Mouse (Mus musculus): ENCODE measurements around the gene Prlh.

The Prlh gene

DNA sequence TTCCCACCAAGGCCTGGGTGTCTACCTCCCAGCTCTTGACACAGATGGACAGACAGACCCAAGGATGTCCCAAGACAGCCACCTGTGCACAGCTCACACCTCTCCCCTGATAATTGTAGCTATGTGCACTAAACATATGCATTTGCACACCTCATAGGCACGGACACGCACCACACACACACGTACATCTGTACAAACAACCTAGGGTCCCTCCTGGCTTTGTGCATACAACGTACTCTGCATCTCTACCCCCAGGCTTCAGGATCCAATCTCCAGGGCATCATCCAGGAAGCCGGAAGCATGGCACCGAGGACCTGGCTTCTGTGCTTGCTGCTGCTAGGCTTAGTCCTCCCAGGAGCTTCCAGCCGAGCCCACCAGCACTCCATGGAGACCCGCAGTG is at the start of gene Prlh:
Gene Prlh (plus strand): TSS at position 301 of the 400 bp plus-strand sequence.
- DNase-seq (ENCODE audit: low read depth): no peak

DNA sequence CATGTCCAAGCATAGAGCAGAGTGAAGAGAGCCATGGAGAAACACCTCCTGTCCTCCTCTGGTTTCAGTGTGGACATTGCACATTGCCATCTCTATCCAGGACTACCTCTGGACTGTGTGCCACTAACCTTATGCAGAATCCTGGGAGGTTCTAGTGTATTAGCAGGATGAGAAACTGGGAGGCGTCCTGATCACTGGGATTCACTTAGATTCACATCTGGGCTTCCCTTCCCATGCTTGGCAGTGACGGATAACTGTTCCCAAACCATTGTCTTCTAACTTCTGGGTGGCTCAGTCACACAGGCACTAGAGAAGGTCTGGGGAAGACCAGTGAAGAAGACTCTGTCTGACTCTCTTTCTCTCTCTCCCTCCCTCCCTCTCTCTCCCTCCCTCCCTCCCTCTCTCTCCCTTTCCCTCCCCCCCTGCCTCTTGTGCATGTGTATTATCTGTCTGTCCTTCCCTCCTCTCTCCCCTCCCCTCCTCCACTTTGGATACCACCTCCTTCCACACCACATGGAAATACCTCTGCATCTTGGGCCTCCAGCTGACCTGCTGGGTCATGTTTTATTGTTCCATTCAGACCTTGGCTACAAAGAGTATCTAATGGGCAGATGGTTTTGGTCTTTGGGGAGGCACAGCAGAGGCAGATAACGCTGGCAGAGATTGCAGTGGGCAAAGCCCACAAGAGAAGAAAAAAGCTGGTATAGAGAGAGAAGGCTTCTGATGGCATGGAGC is 49.5 kb upstream of the Prlh start:
- DNase-seq (ENCODE audit: low read depth): no peak

- DNase-seq (ENCODE audit: low read depth): no peak
Measured at GRCm38 (mm10) chr1:90903971-90904458, 48.9 kb upstream of the Prlh start.

- DNase-seq (ENCODE audit: low read depth): no peak
Measured at GRCm38 (mm10) chr1:90904729-90905404, 48.0 kb upstream of the Prlh start.

DNA sequence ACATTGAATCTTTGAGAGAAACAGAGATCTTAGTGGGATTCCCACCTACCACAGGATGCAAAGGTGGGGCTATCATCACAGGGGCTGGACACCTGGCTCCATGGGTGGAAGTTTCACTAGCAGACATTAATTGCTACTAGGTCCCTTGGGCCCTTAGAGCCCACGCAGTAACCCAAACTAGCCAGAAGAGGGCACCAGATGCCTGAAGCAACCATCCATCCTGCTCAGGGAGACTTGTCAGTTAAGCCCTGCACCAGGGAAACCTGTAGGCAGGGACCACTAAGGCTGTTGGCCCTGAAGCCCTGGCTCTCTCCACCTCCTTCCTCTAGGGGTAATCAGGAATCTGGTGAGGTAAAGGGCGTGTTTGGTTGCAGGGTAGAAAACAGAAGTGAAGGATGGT is 46.6 kb upstream of the Prlh start:
- peak; percentile 26 for DNase-seq (ENCODE audit: low read depth)

DNA sequence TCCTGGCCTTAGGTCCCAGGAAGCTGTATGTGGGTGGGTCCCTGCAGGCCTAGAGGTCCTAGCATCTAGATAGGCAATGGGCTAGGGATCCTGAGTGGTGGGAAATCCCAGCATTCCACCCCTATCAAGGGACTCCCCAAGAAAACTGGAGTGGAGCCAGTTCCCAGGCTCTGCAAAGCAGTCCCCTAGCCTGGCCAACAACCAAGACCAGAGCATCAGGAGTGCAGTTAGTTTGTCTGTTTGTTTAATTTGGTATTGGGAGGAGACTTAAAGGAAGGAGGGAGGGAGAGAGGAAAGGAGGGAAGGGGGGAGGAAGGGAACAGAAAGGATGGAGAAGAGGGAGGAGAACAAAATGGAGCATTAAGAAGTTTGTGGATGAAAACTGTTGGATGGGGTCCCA is 43.7 kb upstream of the Prlh start:
- DNase-seq (ENCODE audit: low read depth): no peak

GRCm38 (mm10) chr1:90909631-90910152 is 43.2 kb upstream of the Prlh start:
- no peak for DNase-seq (ENCODE audit: low read depth)

- no peak for DNase-seq (ENCODE audit: low read depth)
Measured at GRCm38 (mm10) chr1:90913231-90913630, 39.7 kb upstream of the Prlh start.

DNA sequence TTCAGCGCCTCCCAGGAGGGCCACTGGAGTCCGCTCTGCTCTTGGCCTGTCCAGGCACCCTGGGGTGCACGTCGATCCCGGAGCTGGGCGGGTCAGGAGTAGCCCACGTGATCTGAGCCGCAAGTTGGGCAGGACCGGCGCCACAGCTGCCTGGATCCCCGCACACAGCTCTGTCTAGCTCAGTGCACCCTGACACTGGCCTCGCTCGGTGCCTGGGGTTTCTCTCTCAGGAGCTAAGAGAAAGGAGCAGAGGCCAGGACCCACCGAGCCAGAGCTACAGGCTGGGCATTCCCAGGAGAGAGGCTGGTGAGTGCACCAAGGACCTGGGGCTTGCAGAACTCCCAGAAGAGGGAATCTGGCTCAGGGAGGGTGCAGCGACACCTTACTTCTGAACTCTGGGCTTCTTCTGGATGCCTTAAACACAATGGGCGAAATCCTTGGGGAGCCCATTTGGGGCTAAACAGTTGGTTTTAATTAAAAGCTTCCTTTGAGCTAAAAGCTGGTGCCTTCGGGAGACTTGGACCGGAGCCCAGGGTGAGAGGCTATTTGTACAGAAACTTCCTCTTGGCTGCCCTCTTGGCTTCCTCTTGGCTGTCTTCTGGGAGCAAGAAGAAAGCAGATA is 37.8 kb upstream of the Prlh start, which contains the start of gene Mlph:
Gene Mlph (plus strand): TSS at position 138 of the 622 bp plus-strand sequence.
- no peak for DNase-seq (ENCODE audit: low read depth)

GRCm38 (mm10) chr1:90917509-90917908 is 35.4 kb upstream of the Prlh start:
- no peak for DNase-seq (ENCODE audit: low read depth)

DNA sequence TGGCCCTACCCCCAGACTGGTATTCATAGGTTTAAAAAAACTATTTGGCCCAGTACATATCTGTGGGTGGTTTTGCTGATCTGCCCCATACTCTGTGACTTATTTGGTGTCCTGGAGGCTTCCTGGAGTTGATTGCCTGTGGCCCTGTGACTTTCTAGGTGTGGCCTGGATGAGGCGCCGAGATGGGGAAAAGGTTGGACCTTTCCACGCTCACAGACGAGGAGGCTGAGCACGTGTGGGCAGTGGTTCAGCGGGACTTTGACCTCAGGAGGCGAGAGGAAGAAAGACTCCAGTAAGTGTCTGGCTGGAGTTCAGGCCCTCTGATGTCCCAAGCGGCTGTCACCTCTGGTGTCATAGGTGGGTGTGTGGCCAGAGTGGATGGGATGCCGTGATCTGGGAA is 31.2 kb upstream of the Prlh start:
- DNase-seq (ENCODE audit: low read depth): no peak

DNA sequence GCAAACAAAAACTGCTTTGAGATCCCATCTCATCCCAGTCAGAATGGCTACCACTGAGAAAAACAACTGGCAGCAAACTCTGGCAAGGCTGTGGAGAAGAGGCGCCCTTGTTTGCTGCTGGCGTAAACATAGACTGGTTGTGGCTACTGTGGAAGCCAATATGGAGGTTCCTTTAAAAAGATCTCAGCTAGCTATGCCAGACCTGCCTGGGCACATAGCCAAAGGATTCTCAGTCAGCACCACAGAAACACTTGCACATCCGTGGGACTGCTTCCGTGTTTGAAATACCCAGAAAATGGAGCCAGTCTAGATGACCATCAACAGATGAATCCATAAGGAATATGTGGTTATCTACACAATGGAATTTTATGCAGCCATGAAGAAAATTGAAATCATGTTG is 26.9 kb upstream of the Prlh start:
- no peak for DNase-seq (ENCODE audit: low read depth)

GRCm38 (mm10) chr1:90927308-90927707 is 25.6 kb upstream of the Prlh start:
- DNase-seq (ENCODE audit: low read depth): no peak

DNA sequence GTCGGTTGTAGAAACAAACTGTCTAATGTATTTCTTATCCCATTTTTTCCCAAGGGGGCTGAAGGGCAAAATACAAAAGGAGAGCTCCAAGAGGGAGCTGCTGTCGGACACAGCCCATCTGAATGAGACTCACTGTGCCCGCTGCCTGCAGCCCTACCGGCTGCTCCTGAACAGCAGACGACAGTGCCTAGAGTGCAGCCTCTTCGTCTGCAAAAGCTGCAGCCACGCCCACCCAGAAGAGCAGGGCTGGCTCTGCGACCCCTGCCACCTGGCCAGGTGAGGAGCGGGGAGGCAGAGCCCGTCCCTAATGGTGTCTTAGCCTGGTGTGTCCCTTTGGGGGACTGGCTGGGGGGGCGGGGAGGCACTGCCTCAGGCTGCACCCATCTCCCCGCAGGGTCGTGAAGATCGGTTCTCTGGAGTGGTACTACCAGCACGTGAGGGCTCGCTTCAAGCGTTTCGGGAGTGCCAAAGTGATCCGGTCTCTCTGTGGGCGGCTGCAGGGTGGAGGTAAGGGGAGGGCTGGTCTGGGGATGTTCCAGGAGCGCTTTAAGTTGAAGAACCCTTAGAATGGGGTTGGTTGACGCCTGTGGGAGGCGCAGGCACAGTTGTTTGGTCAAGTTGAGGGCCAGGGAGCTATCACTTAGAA is 24.9 kb upstream of the Prlh start:
- DNase-seq (ENCODE audit: low read depth): no peak

DNA sequence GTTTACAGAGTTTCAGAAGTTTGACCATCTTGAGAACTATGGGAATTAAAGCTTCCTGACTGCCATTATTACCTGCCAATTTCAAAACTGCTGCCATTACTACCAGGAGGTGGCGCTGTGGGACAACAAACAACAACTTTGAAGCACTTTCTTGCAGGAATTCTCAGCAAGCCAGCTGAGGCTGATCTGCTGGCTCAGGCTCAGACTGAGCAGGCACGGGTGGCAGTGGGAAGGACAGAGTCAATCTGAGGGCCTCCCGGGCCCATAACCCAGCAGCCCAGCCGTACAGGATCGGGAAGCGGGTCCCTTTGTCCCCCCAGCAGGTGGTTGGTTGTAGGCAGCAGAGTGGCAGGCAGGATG is 24.4 kb upstream of the Prlh start:
- peak; percentile 65 for DNase-seq (ENCODE audit: low read depth)

DNA sequence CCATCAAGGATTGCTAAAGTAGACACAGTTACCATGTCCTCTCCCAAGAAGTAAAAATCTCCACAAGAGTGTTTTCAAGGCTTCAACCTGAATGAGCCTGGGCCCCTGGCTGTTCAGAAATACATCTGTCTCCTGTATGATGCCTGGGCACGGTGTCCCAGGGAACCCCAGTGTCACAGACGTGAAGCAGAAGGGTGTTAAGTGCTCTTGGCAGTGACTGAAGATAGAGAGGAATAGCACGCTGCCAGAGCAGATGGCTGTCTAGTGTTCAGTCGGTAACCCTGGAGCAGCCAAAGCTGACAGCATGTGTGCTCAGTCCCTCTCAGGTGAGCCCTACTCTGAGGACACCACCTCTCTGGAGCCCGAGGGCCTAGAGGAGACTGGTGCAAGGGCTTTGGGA is 19.9 kb upstream of the Prlh start:
- no peak for DNase-seq (ENCODE audit: low read depth)

DNA sequence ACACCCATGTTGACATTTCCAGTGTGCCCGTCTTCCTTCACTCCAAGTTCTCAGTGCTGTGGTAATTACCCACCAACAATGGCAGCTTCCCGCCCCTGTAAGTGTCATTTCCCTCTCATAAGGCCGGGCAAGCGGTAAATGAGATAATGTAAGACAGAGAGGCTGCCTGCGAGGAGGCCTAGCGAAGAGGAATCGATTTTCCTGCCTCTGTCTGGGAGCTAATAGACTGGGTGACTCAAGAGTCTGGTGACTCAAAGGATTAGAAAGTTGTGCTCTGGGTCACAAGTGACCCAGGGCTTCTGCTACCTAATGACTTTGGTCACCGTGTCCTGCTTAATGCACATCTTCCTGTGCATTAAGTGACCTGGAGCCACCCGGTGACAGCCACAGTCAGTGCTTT is 15.9 kb upstream of the Prlh start:
- no peak for DNase-seq (ENCODE audit: low read depth)

GRCm38 (mm10) chr1:90939980-90940379 is 12.9 kb upstream of the Prlh start:
- no peak for DNase-seq (ENCODE audit: low read depth)

GRCm38 (mm10) chr1:90945171-90945570 is 7.7 kb upstream of the Prlh start:
- no peak for DNase-seq (ENCODE audit: low read depth)

- DNase-seq (ENCODE audit: low read depth): no peak
Measured at GRCm38 (mm10) chr1:90947252-90947651, 5.7 kb upstream of the Prlh start.

DNA sequence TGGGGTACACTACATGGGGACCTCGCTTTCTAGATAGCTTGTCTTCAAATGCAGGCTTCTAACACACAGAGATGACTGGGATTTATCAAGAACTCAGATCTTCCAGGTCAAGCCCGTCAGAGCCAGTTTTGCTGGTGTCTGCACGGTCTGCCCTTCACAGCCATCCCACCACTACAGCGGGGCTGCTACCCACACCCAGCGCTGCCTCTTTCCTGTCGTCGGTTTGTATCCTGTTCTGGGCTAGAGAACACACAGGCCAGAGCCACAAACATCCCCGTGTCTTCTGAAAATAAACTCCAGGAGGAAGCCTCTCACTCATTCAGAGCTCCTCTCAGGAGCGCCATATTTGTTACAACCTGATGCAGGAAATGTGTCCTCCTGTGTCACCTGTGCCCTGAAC is 3.6 kb upstream of the Prlh start:
- peak; percentile 22 for DNase-seq (ENCODE audit: low read depth)

DNA sequence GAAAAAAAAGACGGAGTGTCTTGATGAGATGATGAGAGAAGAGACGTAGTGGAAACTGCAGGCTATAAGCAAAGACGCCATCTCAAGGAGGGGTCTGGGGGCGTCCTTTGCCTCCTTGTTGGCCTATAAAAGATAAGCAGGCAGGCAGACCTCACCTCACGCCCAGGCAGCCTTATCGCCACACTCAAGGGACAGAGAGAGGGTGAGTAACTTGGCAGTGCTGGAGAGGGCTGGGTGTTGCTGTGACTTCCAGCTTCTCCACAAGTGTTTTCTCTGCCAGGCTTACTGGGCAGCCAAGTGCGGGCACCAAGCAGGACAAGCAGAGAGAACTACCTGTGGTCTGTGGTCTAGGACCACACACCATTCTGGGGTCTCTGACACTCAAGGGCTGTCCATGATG is 1.2 kb upstream of the Prlh start:
- DNase-seq (ENCODE audit: low read depth): no peak

Measured in naive thymus-derived CD4-positive, alpha-beta T cell, adult 2 months (primary cell).